Mouse (Mus musculus): ENCODE results near the gene Aifm3.
"Not testable (repeated sequence)": the region's sequence is repeated elsewhere in the genome, so short reads cannot be mapped to it uniquely, and the experiment has no call there.

The Aifm3 gene

DNA sequence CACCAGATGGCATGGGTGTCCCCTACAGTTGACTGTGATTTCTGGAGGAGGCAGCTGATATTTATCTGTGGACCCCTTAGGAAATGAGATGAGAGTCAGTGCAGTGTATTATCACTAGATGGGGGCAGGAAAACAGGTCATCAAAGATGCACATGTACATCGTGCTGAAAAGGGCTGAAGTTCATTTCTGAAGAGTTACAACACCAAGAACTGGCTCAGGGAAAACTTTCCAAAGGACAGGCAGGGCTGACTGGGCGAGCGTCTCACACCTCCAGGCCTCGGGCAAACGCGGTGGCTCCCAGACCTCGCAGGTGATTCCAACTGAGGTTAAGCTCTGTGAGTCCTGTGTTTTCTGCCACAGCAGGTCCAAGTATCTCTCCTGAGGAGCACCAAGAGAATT, 63.4 kb downstream of the Aifm3 start:
- in situ Hi-C loops (cut with MboI, MseI): no loop called here

- in situ Hi-C loops (cut with MboI, MseI): no loop called here
Observed at GRCm38 (mm10) chr16:17553910-17554685, 64.7 kb downstream of the Aifm3 start.

DNA sequence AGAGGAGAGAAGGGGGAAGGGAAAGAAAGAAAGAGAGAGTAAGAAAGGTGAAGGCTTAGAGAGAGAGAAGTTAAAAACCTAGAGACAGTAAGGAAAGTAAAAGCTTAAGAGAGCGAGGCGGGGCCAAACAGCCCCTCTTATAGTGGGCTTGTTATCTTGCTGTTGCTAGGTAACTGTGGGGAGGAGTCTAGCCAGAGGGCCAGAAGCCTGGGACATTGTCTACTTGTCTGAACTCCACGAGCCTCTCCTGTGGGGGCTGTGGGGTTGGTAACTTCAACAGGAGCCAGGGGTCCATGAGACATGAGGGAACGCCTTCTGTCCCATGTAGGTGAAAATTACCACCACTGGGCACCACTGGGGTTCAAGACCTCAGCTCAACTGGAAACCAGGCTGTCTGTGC, 65.3 kb downstream of the Aifm3 start:
- in situ Hi-C loops (cut with MboI, MseI): not testable (repeated sequence)

- in situ Hi-C loops (cut with MboI, MseI): no loop called here
Observed at GRCm38 (mm10) chr16:17556180-17556579, 66.8 kb downstream of the Aifm3 start.

DNA sequence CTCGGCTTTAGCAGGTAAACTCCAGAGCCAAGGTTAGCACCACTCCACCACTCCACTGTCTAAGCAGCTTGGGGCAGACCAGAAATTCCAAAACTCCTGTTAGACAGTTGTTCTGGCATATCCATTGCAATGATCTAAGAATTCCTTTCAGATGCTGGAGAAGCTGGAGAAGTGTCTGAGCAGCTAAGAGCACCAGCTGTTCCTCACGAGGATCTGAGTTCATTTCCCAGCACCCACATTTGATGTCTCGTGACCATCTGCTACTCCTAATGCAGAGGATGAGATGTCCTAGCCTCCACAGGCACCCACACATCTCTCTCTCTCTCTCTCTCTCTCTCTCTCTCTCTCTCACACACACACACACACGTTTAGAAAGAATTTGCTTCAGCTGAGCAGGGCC, 67.5 kb downstream of the Aifm3 start:
- in situ Hi-C loops (cut with MboI, MseI): no loop called here

Measured in regulatory T cell (primary cell).